Mouse (Mus musculus) ES-Bruce4 (cell line): ENCODE data around the gene Atrn. TPM values are rescaled to one million over a fixed set of nuclear protein-coding genes. Genes with fewer than 3 reads are reported as not detected.

Experiments used
- H3K27ac ChIP-seq: 2 replicates; pipeline ENCODE4 v1.5.1; 2012; ENCODE audit warnings: low read length, inconsistent platforms; ENCODE audit not compliant: insufficient read depth
- H3K27me3 ChIP-seq: 2 replicates; pipeline ENCODE4 v1.6.1; 2012; ENCODE audit warnings: mild to moderate bottlenecking, low read length, inconsistent platforms; ENCODE audit not compliant: control insufficient read depth, poor library complexity, insufficient read depth, severe bottlenecking
- H3K36me3 ChIP-seq: 2 replicates; pipeline ENCODE4 v1.6.1; 2012; ENCODE audit warnings: inconsistent platforms, mild to moderate bottlenecking, low read length, moderate library complexity; ENCODE audit not compliant: control insufficient read depth, poor library complexity, insufficient read depth, severe bottlenecking
- H3K4me1 ChIP-seq: one replicate; pipeline ENCODE4 v1.8.1; 2011; ENCODE audit warnings: low read length; ENCODE audit not compliant: control insufficient read depth, insufficient read depth
- H3K4me3 ChIP-seq: 2 replicates; pipeline ENCODE4 v1.5.1; 2011; ENCODE audit warnings: low read depth, mild to moderate bottlenecking, low read length
- H3K9ac ChIP-seq: 2 replicates; pipeline ENCODE4 v1.6.1; 2012; ENCODE audit warnings: low read depth, mild to moderate bottlenecking, inconsistent platforms; ENCODE audit not compliant: poor library complexity, severe bottlenecking
- H3K9me3 ChIP-seq: replicated peaks from 2 replicates; pipeline ENCODE4 v1.6.1; 2012; ENCODE audit warnings: mild to moderate bottlenecking, low read length, inconsistent platforms; ENCODE audit not compliant: control insufficient read depth, poor library complexity, insufficient read depth, severe bottlenecking
- CTCF ChIP-seq: IDR thresholded peaks from one replicate; pipeline ENCODE4 v1.8.1; 2011; ENCODE audit warnings: low read depth, low read length
- EP300 ChIP-seq: IDR thresholded peaks from 2 replicates; pipeline ENCODE4 v1.6.1; 2011; ENCODE audit warnings: low read depth, low read length; ENCODE audit not compliant: insufficient read depth
- POLR2A ChIP-seq: IDR thresholded peaks from one replicate; pipeline ENCODE4 v1.8.1; 2011; ENCODE audit warnings: low read length; ENCODE audit not compliant: insufficient read depth
- polyA plus RNA-seq: library from polyadenylated mRNA; stranded (reverse); fragments of >200 nt; gene quantifications from 2 replicates; pipeline ENCODE4 v1.2.4, GENCODE M21; 2011; ENCODE audit warnings: low read depth; ENCODE audit not compliant: missing spikeins, insufficient read depth, insufficient read length

The Atrn gene
- polyA plus RNA-seq, 1 experiment, result 9.8 TPM

DNA sequence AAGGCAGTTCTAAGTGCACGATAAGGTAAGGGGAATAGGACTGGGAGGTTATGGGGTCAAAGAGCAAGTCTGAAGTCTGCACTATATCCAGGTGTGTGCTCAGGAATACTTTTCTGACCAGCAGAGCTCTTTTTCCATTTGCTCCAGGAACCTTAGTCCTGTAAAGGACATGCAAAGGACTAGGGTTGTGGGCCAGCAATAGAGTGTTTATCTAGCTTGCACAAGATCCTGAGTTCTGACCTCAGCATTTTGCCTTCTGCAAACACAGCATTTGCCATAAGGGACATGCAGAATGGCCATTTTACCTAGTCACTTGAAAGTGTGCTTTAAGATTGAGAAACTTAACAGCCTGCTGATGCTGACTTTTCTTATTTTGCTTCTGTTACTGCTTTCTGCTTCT lies 58.7 kb downstream of the Atrn start:
- no peak overlapping the region for H3K27ac ChIP-seq
- no peak overlapping the region for H3K4me3 ChIP-seq
- H3K9ac ChIP-seq, result no peak overlapping the region
- H3K27me3 ChIP-seq, result no peaks in the 10 kb centered on the region
- no peaks in the 10 kb centered on the region for H3K36me3 ChIP-seq
- no peaks in the 10 kb centered on the region for H3K9me3 ChIP-seq
- TF ChIP-seq CTCF, result no peak
- TF ChIP-seq EP300, result no peak
- TF ChIP-seq POLR2A, result no peak
- H3K4me1 ChIP-seq, result no peaks in the 10 kb centered on the region

DNA sequence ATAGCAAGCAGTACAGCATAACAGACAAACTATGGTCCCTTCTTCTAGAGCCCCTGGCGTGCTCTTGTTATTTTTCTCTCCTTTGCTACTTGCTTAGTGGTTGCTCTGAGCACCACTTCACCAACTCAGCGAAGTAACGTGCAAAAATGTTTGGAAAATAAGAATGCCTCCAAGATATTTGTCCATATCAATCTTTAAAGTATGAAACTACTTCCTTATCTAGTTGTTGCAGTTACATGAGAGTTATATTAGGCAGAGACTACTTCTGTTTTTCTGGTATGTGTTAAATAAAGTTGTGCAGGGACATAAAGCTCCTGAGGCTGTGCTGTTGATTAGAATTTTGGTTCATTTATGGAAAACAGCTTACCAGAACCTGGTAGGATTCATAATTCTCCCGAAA lies 64.7 kb downstream of the Atrn start:
- Histone ChIP-seq H3K4me1 (no peaks in the 10 kb centered on the region), H3K27ac (no peak overlapping the region), H3K36me3 (no peaks in the 10 kb centered on the region; the same call in 1 of the 2 replicates), H3K9ac (no peak overlapping the region), H3K27me3 (no peaks in the 10 kb centered on the region), H3K9me3 (no peaks in the 10 kb centered on the region), H3K4me3 (no peak overlapping the region)
- no peak for TF ChIP-seq POLR2A
- TF ChIP-seq CTCF, result no peak
- no peak for TF ChIP-seq EP300

DNA sequence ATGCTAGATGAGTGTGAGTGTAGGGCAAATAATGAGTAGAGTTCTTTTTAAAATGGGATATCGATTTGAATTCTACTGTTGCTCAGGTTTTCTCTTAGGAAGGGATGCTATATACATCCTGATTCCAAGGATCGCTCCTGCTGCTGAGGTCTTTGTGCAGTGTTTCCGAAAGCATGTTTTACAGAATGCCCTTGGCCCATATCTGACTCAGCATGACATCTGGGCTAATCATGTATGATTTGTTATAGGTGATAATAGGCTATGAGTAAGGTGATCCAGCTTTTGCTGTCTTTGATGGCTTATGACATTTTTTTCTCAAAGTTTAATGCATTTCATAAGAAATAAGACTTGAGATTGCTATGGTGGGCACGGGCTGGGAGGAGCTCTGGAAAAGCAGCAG lies 66.1 kb downstream of the Atrn start:
- Histone ChIP-seq H3K27ac (no peak overlapping the region), H3K4me3 (no peak overlapping the region), H3K36me3 (no peaks in the 10 kb centered on the region; the same call in 1 of the 2 replicates), H3K4me1 (no peaks in the 10 kb centered on the region), H3K9me3 (no peaks in the 10 kb centered on the region), H3K9ac (no peak overlapping the region), H3K27me3 (no peaks in the 10 kb centered on the region)
- no peak for TF ChIP-seq POLR2A
- TF ChIP-seq EP300, result no peak
- TF ChIP-seq CTCF, result no peak

DNA sequence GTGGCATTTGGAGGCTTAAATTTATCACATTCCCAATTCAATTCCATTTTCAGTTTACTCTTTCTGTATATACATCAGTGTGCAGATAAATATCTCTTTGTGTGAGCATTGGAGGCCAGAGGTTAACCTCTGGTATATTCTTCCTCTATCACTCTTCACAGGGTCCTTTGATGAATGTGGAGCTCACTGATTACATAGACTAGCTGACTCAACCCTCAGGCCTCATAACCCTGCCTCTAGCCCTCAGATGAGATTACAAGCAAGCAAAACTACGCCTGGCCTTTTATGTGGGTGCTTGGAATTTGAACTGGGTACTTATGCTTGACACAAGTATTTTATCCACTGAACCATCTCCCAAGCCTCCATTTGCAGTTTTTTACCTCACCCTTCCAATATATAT lies 68.6 kb downstream of the Atrn start:
- TF ChIP-seq POLR2A, result no peak
- TF ChIP-seq CTCF, result no peak
- TF ChIP-seq EP300, result no peak
- H3K36me3 ChIP-seq, result no peaks in the 10 kb centered on the region; the same call in 1 of the 2 replicates
- H3K9me3 ChIP-seq, result no peaks in the 10 kb centered on the region
- no peak overlapping the region for H3K9ac ChIP-seq
- H3K4me3 ChIP-seq, result no peak overlapping the region
- no peaks in the 10 kb centered on the region for H3K4me1 ChIP-seq
- H3K27ac ChIP-seq, result no peak overlapping the region
- no peaks in the 10 kb centered on the region for H3K27me3 ChIP-seq

DNA sequence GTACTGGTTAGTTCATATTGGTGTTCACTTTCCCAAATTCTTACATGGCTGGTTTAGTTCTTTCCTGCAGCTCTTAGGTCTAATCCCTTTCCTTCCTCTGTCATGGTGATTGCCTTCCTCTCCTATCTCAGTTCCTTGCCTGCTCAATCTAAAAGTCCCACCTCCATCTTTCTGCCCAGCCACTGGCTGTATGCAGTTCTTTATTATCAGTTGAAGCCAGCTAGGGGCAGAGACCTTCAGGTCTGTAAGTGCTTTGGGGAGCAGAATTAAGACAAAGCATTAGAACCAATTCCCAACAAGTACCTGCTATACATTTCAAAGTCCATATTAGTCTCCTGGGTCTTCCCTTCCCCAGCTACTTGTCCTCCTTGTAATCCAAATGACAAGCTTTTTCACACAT lies 71.3 kb downstream of the Atrn start:
- TF ChIP-seq POLR2A (no peak), EP300 (no peak), CTCF (no peak)
- no peaks in the 10 kb centered on the region for H3K9me3 ChIP-seq
- H3K9ac ChIP-seq, result no peak overlapping the region
- peaks cover 4% of the 10 kb centered on the region; the same call in 1 of the 2 replicates for H3K36me3 ChIP-seq
- H3K4me1 ChIP-seq, result no peaks in the 10 kb centered on the region
- H3K27ac ChIP-seq, result no peak overlapping the region
- no peak overlapping the region for H3K4me3 ChIP-seq
- no peaks in the 10 kb centered on the region for H3K27me3 ChIP-seq

DNA sequence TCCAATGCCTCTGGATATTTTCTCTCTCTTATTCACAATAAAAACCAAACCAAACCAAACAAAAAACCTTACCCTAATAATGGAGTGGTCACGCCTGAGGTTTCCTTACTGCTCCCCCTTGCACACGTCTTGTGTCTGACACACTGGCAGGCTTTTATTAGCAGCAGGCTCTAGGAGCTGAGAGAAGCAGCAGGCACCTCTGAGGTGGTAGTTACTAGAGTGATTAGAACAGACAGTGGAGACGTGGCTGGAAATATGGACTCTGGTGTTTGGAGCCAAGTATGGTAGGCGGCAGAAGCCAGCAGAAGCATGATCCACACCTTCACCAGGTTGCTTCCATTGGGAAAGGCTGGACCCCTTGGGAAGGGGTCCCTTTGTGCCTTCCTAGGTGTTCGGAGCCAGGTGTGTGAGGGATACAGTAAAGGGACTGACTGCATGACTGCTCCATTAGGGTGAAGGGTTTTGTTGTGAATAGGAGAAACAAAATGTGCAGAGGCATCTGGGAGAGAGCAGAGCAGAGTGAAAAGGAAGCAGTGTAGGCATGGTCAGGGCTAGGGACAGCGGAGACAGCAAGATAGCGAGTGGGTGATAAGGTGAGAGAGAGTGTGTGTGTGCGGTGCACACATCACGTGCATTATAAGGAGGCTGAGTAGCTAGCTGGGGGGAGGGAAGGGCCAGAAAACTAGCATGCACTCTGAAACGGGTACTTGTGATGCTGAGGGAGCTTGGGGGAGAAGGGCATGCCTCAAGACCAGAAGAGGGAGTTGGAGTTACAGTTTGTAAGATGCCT lies 72.0 kb downstream of the Atrn start:
- no peak for TF ChIP-seq POLR2A
- TF ChIP-seq EP300, result no peak
- no peak for TF ChIP-seq CTCF
- no peaks in the 10 kb centered on the region for H3K4me1 ChIP-seq
- peaks cover 5% of the 10 kb centered on the region; the same call in 1 of the 2 replicates for H3K36me3 ChIP-seq
- H3K27me3 ChIP-seq, result no peaks in the 10 kb centered on the region
- no peak overlapping the region for H3K27ac ChIP-seq
- H3K9ac ChIP-seq, result no peak overlapping the region
- no peak overlapping the region for H3K4me3 ChIP-seq
- no peaks in the 10 kb centered on the region for H3K9me3 ChIP-seq
